Mouse (Mus musculus): ENCODE data around the gene Myl9. TPM values are rescaled to one million over a fixed set of nuclear protein-coding genes. Genes with fewer than 3 reads are reported as not detected.

The Myl9 gene
- polyA plus RNA-seq, 1 experiment from 2014 or later, result 80.3 TPM

Other genes with a start within 250 kb of the Myl9 start
- gene Aar2, start 227.8 kb upstream of the Myl9 start, polyA plus RNA-seq (2016; fragmentation: Nextera tagmentation; extraction: Ambion mirVana), result 51.6 and 53.4 TPM in 2 replicates
- gene Dlgap4, start 161.7 kb upstream of the Myl9 start, polyA plus RNA-seq (2016; fragmentation: Nextera tagmentation; extraction: Ambion mirVana), result 117 and 126 TPM in 2 replicates
- 108 and 109 TPM in 2 replicates for gene Tgif2, start 64.6 kb downstream of the Myl9 start, polyA plus RNA-seq (2016; fragmentation: Nextera tagmentation; extraction: Ambion mirVana)
- gene 4930518I15Rik, start 82.5 kb downstream of the Myl9 start, polyA plus RNA-seq (2016; fragmentation: Nextera tagmentation; extraction: Ambion mirVana), result 7.7 and 9.3 TPM in 2 replicates
- 185 and 186 TPM in 2 replicates for gene Rab5if, start 87.7 kb downstream of the Myl9 start, polyA plus RNA-seq (2016; fragmentation: Nextera tagmentation; extraction: Ambion mirVana)
- 0.60 and 0.94 TPM in 2 replicates for gene Sla2, start 111.8 kb downstream of the Myl9 start, polyA plus RNA-seq (2016; fragmentation: Nextera tagmentation; extraction: Ambion mirVana)
- 44.6 and 46.4 TPM in 2 replicates for gene Ndrg3, start 216.6 kb downstream of the Myl9 start, polyA plus RNA-seq (2016; fragmentation: Nextera tagmentation; extraction: Ambion mirVana)
- 58.0 and 59.1 TPM in 2 replicates for gene Dsn1, start 231.7 kb downstream of the Myl9 start, polyA plus RNA-seq (2016; fragmentation: Nextera tagmentation; extraction: Ambion mirVana)